Mouse (Mus musculus): Measurements from ENCODE around the gene Pkp1. TPM values are rescaled to one million over a fixed set of nuclear protein-coding genes. Genes with fewer than 3 reads are reported as not detected.

The Pkp1 gene
- polyA plus RNA-seq, 1 experiment from 2014 or later = 0.03 TPM

- ATAC-seq (replicated peaks; ENCODE audit: insufficient number of reproducible peaks, low FRiP score, low TSS enrichment) = no peak
- no peaks in the 10 kb centered on the region for H3K36me3 ChIP-seq (ENCODE audit: control insufficient read depth, insufficient read depth, low read length)
- no peak overlapping the region for H3K9ac ChIP-seq (ENCODE audit: low read depth, low read length)
- no peaks in the 10 kb centered on the region for H3K9me3 ChIP-seq (replicated peaks; ENCODE audit: control insufficient read depth, low read length)
- no peaks in the 10 kb centered on the region for H3K4me1 ChIP-seq (ENCODE audit: control insufficient read depth, insufficient read depth, low read length)
- H3K27ac ChIP-seq (ENCODE audit: low read depth, low read length) = no peak overlapping the region
- 68% methylated on average over 4 of the region's 4 CpGs for WGBS (ENCODE audit: insufficient replicate concordance)
- no peak overlapping the region for H3K4me2 ChIP-seq
- H3K4me3 ChIP-seq (ENCODE audit: low read depth, low read length) = no peak overlapping the region
- peaks cover 11% of the 10 kb centered on the region for H3K27me3 ChIP-seq (ENCODE audit: control insufficient read depth, insufficient read depth, low read length)
Measured at GRCm38 (mm10) chr1:135872991-135873390, 46.0 kb downstream of the Pkp1 start.

- Histone ChIP-seq H3K4me2 (no peak overlapping the region), H3K27ac (ENCODE audit: low read depth, low read length) (no peak overlapping the region), H3K36me3 (ENCODE audit: control insufficient read depth, insufficient read depth, low read length) (no peaks in the 10 kb centered on the region), H3K4me3 (ENCODE audit: low read depth, low read length) (no peak overlapping the region), H3K4me1 (ENCODE audit: control insufficient read depth, insufficient read depth, low read length) (no peaks in the 10 kb centered on the region), H3K9me3 (replicated peaks; ENCODE audit: control insufficient read depth, low read length) (no peaks in the 10 kb centered on the region), H3K9ac (ENCODE audit: low read depth, low read length) (no peak overlapping the region), H3K27me3 (ENCODE audit: control insufficient read depth, insufficient read depth, low read length) (peaks cover 11% of the 10 kb centered on the region)
- WGBS (ENCODE audit: insufficient replicate concordance) = 84% methylated on average over 6 of the region's 6 CpGs
- no peak for ATAC-seq (replicated peaks; ENCODE audit: insufficient number of reproducible peaks, low FRiP score, low TSS enrichment)
Measured at GRCm38 (mm10) chr1:135868570-135868969, 50.4 kb downstream of the Pkp1 start.

- Histone ChIP-seq H3K9me3 (replicated peaks; ENCODE audit: control insufficient read depth, low read length) (no peaks in the 10 kb centered on the region), H3K4me2 (no peak overlapping the region), H3K27me3 (ENCODE audit: control insufficient read depth, insufficient read depth, low read length) (peaks cover 7% of the 10 kb centered on the region), H3K4me1 (ENCODE audit: control insufficient read depth, insufficient read depth, low read length) (peaks cover 11% of the 10 kb centered on the region), H3K9ac (ENCODE audit: low read depth, low read length) (no peak overlapping the region), H3K27ac (ENCODE audit: low read depth, low read length) (no peak overlapping the region), H3K36me3 (ENCODE audit: control insufficient read depth, insufficient read depth, low read length) (no peaks in the 10 kb centered on the region), H3K4me3 (ENCODE audit: low read depth, low read length) (no peak overlapping the region)
- 39% methylated on average over 19 of the region's 19 CpGs for WGBS (ENCODE audit: insufficient replicate concordance)
- no peak for ATAC-seq (replicated peaks; ENCODE audit: insufficient number of reproducible peaks, low FRiP score, low TSS enrichment)
Measured at GRCm38 (mm10) chr1:135865518-135866194, 53.4 kb downstream of the Pkp1 start.

- H3K4me3 ChIP-seq (ENCODE audit: low read depth, low read length) = no peak overlapping the region
- H3K4me2 ChIP-seq = no peak overlapping the region
- peaks cover 5% of the 10 kb centered on the region for H3K27me3 ChIP-seq (ENCODE audit: control insufficient read depth, insufficient read depth, low read length)
- no peak for ATAC-seq (replicated peaks; ENCODE audit: insufficient number of reproducible peaks, low FRiP score, low TSS enrichment)
- no peak overlapping the region for H3K27ac ChIP-seq (ENCODE audit: low read depth, low read length)
- H3K36me3 ChIP-seq (ENCODE audit: control insufficient read depth, insufficient read depth, low read length) = no peaks in the 10 kb centered on the region
- peaks cover 11% of the 10 kb centered on the region for H3K4me1 ChIP-seq (ENCODE audit: control insufficient read depth, insufficient read depth, low read length)
- WGBS (ENCODE audit: insufficient replicate concordance) = 70% methylated on average over 6 of the region's 6 CpGs
- H3K9me3 ChIP-seq (replicated peaks; ENCODE audit: control insufficient read depth, low read length) = no peaks in the 10 kb centered on the region
- H3K9ac ChIP-seq (ENCODE audit: low read depth, low read length) = no peak overlapping the region
Measured at GRCm38 (mm10) chr1:135864830-135865229, 54.2 kb downstream of the Pkp1 start.

- Histone ChIP-seq H3K27me3 (ENCODE audit: control insufficient read depth, insufficient read depth, low read length) (peaks cover 5% of the 10 kb centered on the region), H3K36me3 (ENCODE audit: control insufficient read depth, insufficient read depth, low read length) (no peaks in the 10 kb centered on the region), H3K4me2 (no peak overlapping the region), H3K4me1 (ENCODE audit: control insufficient read depth, insufficient read depth, low read length) (peaks cover 11% of the 10 kb centered on the region), H3K4me3 (ENCODE audit: low read depth, low read length) (no peak overlapping the region), H3K27ac (ENCODE audit: low read depth, low read length) (no peak overlapping the region), H3K9me3 (replicated peaks; ENCODE audit: control insufficient read depth, low read length) (no peaks in the 10 kb centered on the region), H3K9ac (ENCODE audit: low read depth, low read length) (no peak overlapping the region)
- 66% methylated on average over 9 of the region's 9 CpGs for WGBS (ENCODE audit: insufficient replicate concordance)
- ATAC-seq (replicated peaks; ENCODE audit: insufficient number of reproducible peaks, low FRiP score, low TSS enrichment) = no peak
Measured at GRCm38 (mm10) chr1:135863786-135864335, 55.1 kb downstream of the Pkp1 start.

GRCm38 (mm10) chr1:135862561-135862960, 56.4 kb downstream of the Pkp1 start:
- H3K9me3 ChIP-seq (replicated peaks; ENCODE audit: control insufficient read depth, low read length) = no peaks in the 10 kb centered on the region
- peaks cover 5% of the 10 kb centered on the region for H3K27me3 ChIP-seq (ENCODE audit: control insufficient read depth, insufficient read depth, low read length)
- peak overlapping the region; percentile 55 for H3K27ac ChIP-seq (ENCODE audit: low read depth, low read length)
- ATAC-seq (replicated peaks; ENCODE audit: insufficient number of reproducible peaks, low FRiP score, low TSS enrichment) = no peak
- no peak overlapping the region for H3K4me2 ChIP-seq
- no peaks in the 10 kb centered on the region for H3K36me3 ChIP-seq (ENCODE audit: control insufficient read depth, insufficient read depth, low read length)
- peaks cover 11% of the 10 kb centered on the region for H3K4me1 ChIP-seq (ENCODE audit: control insufficient read depth, insufficient read depth, low read length)
- H3K9ac ChIP-seq (ENCODE audit: low read depth, low read length) = no peak overlapping the region
- H3K4me3 ChIP-seq (ENCODE audit: low read depth, low read length) = no peak overlapping the region
- WGBS (ENCODE audit: insufficient replicate concordance) = 73% methylated on average over 5 of the region's 5 CpGs

GRCm38 (mm10) chr1:135861980-135862552, 56.9 kb downstream of the Pkp1 start:
- ATAC-seq (replicated peaks; ENCODE audit: insufficient number of reproducible peaks, low FRiP score, low TSS enrichment) = peak; percentile 47
- peak overlapping the region; percentile 55 for H3K27ac ChIP-seq (ENCODE audit: low read depth, low read length)

GRCm38 (mm10) chr1:135861091-135861490, 57.9 kb downstream of the Pkp1 start:
- Histone ChIP-seq H3K36me3 (ENCODE audit: control insufficient read depth, insufficient read depth, low read length) (no peaks in the 10 kb centered on the region), H3K4me1 (ENCODE audit: control insufficient read depth, insufficient read depth, low read length) (peaks cover 11% of the 10 kb centered on the region), H3K4me2 (no peak overlapping the region), H3K4me3 (ENCODE audit: low read depth, low read length) (no peak overlapping the region), H3K9ac (ENCODE audit: low read depth, low read length) (no peak overlapping the region), H3K9me3 (replicated peaks; ENCODE audit: control insufficient read depth, low read length) (no peaks in the 10 kb centered on the region), H3K27me3 (ENCODE audit: control insufficient read depth, insufficient read depth, low read length) (peaks cover 4% of the 10 kb centered on the region), H3K27ac (ENCODE audit: low read depth, low read length) (no peak overlapping the region)
- ATAC-seq (replicated peaks; ENCODE audit: insufficient number of reproducible peaks, low FRiP score, low TSS enrichment) = no peak
- WGBS (ENCODE audit: insufficient replicate concordance) = 70% methylated on average over 5 of the region's 5 CpGs

More at GRCm38 (mm10) chr1:135861980-135862552, 56.9 kb downstream of the Pkp1 start:
- Histone ChIP-seq H3K27me3 (ENCODE audit: control insufficient read depth, insufficient read depth, low read length) (peaks cover 5% of the 10 kb centered on the region), H3K4me3 (ENCODE audit: low read depth, low read length) (no peak overlapping the region), H3K9ac (ENCODE audit: low read depth, low read length) (no peak overlapping the region), H3K4me2 (no peak overlapping the region), H3K4me1 (ENCODE audit: control insufficient read depth, insufficient read depth, low read length) (peaks cover 11% of the 10 kb centered on the region), H3K9me3 (replicated peaks; ENCODE audit: control insufficient read depth, low read length) (no peaks in the 10 kb centered on the region), H3K36me3 (ENCODE audit: control insufficient read depth, insufficient read depth, low read length) (no peaks in the 10 kb centered on the region)
- 40% methylated on average over 9 of the region's 9 CpGs for WGBS (ENCODE audit: insufficient replicate concordance)

All from heart, embryonic 11.5 days (tissue).